Mouse (Mus musculus): ENCODE measurements around the gene Zg16. TPM values are rescaled to one million over a fixed set of nuclear protein-coding genes. Genes with fewer than 3 reads are reported as not detected.

Gene Zg16
- total RNA-seq, 2 experiments from 2014 or later: not detected

DNA sequence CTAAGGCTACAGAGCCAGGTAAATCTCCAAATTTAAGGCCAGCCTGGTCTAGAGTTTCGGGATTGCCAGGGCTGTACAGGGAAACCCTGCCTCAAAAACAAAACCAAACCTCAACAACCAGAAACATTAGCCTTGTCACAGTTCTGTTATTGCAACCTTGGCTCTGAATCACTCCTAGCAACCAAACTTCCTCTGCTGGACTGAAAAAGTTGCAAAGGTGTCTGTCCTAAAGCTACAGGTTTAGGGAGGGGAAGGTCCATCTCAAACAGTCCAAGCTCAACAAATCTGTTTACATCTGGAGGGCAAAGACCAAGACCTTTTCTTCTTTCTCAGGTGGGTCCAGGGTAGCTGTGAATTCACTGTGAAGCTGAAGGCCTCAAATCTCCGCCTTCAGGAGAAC lies 76.1 kb downstream of the Zg16 start:
- no peak overlapping the region for H3K4me3 ChIP-seq
- DNase-seq (ENCODE audit: low spot score in 2 of 2): no peak
- H3K27ac ChIP-seq: peak overlapping the region; percentile 32; the same call in 1 of the 2 replicates
- TF ChIP-seq CTCF (conservative IDR thresholded peaks at IDR 0.05): no peak

DNA sequence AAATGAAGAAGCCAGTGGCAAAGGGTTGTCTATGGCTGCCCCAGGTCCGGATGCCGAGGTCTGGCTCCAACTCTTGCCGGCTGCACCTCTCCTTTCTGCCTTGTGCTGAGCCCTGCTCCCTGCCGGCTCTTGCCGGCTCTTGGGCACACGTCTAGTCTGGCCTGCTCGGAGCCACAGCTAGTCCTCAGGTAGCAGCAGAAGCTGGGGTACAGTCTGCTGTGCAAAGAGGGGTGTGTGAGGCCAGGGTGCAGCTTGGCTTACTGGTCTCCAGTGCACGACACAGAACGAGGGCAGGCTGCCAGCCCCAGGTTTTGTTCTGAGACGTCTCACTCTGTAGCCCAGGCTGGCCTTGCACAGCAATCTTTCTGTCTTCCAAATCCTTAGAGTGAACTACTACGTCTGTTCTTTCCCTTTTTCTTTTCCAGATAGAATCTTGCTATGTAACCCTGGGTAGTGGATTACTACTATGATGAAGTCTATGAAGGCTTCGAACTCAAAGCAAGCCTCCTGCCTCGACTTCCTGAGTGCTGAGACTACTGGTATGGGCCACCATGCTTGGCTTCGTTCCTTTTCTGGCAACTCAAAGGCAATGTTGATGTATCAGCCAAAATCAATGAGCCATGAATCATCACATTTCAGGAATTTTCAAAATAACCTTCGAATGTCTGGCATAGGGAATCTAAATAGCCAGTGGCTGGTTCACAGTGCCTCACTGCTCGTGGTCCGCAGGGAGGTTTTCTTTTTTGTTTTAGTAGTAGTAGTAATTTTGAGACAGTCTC lies 77.6 kb downstream of the Zg16 start:
- TF ChIP-seq CTCF (conservative IDR thresholded peaks at IDR 0.05): no peak
- DNase-seq (ENCODE audit: low spot score in 2 of 2): no peak
- Histone ChIP-seq H3K4me3 (no peak overlapping the region), H3K27ac (peak overlapping the region; percentile 93)

DNA sequence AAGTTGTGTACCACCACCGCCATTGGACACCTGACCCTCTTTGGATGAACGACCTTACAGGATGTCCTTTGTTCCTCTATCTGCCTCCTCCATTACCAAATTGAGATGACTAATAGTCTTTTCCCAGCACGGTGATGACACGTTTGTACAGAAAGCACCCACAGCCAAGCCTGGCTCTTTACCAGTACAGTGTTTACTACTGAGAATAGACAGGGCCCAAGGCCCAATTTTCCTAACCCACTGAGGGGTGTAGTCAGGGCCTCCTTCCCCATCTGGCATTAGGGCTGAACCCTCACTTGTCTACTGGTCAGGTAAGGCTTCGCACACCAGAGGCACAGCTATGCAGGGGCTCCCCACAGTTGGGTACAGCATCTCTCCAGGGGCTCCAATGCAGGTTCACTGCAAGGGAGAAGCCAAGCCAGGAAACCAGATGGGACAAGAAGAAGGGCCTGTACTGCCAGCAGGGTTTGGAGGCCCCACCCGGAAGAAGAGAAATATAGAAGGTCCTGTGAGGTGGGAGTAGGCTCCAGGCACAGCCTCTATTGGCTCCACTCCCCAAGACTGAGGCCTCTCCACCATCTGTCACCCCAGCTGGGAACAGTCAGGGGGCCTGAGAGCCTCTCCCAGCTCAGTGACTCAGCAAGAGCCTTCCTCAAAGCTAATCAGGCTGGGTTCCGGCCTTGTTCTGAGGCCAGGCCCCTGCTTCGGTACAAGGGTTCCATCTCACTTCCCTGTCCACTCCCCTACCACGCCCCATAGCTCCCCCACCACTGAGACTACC lies 78.7 kb downstream of the Zg16 start:
- DNase-seq (ENCODE audit: low spot score in 2 of 2): peak; percentile 85 to 90
- H3K4me3 ChIP-seq: no peak overlapping the region
- no peak for TF ChIP-seq CTCF (conservative IDR thresholded peaks at IDR 0.05)
- peak overlapping the region; percentile 93 for H3K27ac ChIP-seq

DNA sequence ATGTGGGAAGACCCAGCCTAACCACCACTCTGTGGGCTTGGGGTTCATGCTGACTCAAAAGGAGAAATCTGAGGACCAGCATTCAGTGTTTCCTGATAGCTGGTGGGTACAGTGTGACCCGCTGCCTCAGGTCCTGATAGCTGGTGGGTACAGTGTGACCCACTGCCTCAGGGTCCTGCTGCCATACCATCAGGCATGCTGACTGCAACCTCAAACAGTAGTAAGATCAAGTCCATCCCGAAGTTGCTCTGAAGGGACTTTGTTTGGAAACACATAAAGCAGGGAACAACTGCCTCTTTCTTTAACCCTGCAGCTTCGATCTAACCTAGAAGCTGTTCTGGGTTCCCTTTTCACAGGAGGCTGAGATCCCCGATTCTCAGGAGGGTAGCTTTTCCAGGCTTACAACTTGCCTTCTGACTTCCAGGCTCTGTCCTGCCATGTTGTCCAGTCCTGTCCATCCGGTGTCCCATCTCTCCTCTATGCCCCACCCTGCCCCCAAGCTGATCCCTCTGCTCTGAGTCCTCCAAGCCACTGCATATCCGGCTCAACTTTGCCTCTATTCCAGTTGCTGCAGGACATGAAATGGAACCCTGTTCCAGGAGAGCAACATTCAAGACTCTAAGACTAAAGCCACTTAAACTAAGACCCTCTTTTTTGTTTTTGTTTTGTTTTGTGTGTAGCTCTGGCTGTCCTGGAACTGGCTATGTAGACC lies 79.7 kb downstream of the Zg16 start:
- no peak overlapping the region for H3K4me3 ChIP-seq
- TF ChIP-seq CTCF (conservative IDR thresholded peaks at IDR 0.05): no peak
- peak overlapping the region; percentile 93 for H3K27ac ChIP-seq
- no peak for DNase-seq (ENCODE audit: low spot score in 2 of 2)

DNA sequence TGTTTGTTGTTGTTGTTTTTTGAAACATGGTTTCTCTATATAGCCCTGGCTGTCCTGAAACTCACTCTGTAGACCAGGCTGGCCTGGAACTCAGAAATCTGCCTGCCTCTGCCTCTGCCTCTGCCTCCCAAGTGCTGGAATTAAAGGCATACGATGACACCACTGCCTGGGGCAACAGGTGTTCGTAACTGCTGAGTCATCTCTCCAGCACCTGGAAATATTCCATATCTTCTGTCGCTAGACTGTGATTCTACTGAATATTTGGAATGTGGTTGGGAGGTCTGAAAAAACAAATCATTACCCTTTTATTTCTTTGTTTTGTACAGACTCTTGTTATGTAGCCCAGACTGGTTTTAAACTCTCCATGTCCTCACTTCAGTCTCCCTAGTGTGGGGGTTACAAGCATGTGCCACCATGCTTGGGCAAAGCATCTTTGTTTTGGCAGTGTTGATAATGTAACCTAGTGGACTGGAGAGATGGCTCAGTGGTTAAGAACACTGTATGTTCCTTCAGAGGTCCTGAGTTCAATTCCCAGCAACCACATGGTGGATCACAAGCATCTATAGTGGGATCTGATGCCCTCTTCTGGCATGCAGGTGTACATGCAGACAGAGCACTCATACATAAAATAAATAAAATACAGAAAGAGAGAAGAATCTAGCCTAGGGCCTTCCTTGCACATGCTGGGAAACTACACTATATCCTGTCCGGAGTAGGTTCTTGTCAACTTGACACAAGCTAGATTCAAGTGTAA lies 82.8 kb downstream of the Zg16 start:
- TF ChIP-seq CTCF (conservative IDR thresholded peaks at IDR 0.05): peak; percentile 55
- Histone ChIP-seq H3K4me3 (no peak overlapping the region), H3K27ac (no peak overlapping the region)
- no peak for DNase-seq (ENCODE audit: low spot score in 2 of 2)

DNA sequence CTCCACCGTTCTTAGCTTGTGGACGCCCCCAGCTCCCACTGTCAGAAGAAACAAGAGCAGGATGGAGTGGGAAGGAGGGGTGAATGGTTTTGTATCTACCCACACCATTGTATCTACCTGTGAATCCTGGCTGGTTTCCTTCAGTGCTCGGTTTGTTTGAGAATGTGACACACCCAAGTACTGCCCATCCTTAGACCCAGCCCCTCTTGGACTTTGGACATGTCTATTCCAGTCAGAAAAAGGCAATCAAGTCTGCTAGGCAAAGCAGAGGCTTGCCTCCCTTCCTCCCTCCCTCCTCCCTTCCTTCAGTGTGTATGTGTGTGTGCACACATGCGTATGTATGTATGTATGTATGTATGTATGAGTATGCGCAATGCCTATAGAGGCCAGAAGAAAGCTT lies 83.5 kb downstream of the Zg16 start:
- no peak for TF ChIP-seq CTCF (conservative IDR thresholded peaks at IDR 0.05)
- Histone ChIP-seq H3K4me3 (no peak overlapping the region), H3K27ac (no peak overlapping the region)
- DNase-seq (ENCODE audit: low spot score in 2 of 2): no peak

Small RNAs within 50 kb of the gene (microRNA-seq; reads per million reads assigned to microRNA genes)
- 0 reads per million in 2 experiments for gene Gm44343

Other genes starting within 250 kb of the Zg16 start
- 10 to 100 TPM; 19.2 to 20.5 TPM for gene Doc2a, start 239.9 kb downstream of the Zg16 start, total RNA-seq (2021)
- gene Hirip3, start 225.4 kb downstream of the Zg16 start, total RNA-seq (2021): 10 to 100 TPM; 32.2 to 38.5 TPM
- 10 to 100 TPM; 49.2 to 49.4 TPM for gene Ino80e, start 225.0 kb downstream of the Zg16 start, total RNA-seq (2021)
- 100 to 1,000 TPM; 154 to 163 TPM for gene Taok2, start 202.6 kb downstream of the Zg16 start, total RNA-seq (2021)
- 10 to 100 TPM; 21.4 to 23.3 TPM for gene Tmem219, start 164.4 kb downstream of the Zg16 start, total RNA-seq (2021)
- gene Kctd13, start 158.4 kb downstream of the Zg16 start, total RNA-seq (2021): 100 to 1,000 TPM; 164 to 166 TPM
- gene Asphd1, start 137.7 kb downstream of the Zg16 start, total RNA-seq (2021): 10 to 100 TPM; 31.7 to 36.1 TPM
- gene Sez6l2, start 136.8 kb downstream of the Zg16 start, total RNA-seq (2021): 100 to 1,000 TPM; 439 to 458 TPM
- gene Cdipt, start 111.4 kb downstream of the Zg16 start, total RNA-seq (2021): 100 to 1,000 TPM; 155 to 167 TPM
- not detected for gene Cdiptos, start 111.2 kb downstream of the Zg16 start, total RNA-seq (2021)
- 10 to 100 TPM in 1 of 2 experiments, 1 to 10 TPM in 1; 8.0 to 10.1 TPM for gene Mvp, start 72.7 kb downstream of the Zg16 start, total RNA-seq (2021)
- gene Pagr1b, start 70.8 kb downstream of the Zg16 start, total RNA-seq (2021): under 1 TPM in 1 of 2 experiments, not detected in 1; 0.90 TPM
- 10 to 100 TPM; 17.4 to 43.4 TPM for gene Pagr1a, start 70.0 kb downstream of the Zg16 start, total RNA-seq (2021)
- gene Gm42742, start 66.2 kb downstream of the Zg16 start, total RNA-seq (2021): 10 to 100 TPM; 53.6 to 62.4 TPM
- 100 to 1,000 TPM; 243 to 275 TPM for gene Prrt2, start 66.1 kb downstream of the Zg16 start, total RNA-seq (2021)
- gene Maz, start 60.3 kb downstream of the Zg16 start, total RNA-seq (2021): 100 to 1,000 TPM; 242 to 258 TPM
- 1 to 10 TPM; 4.1 to 9.9 TPM for gene Kif22, start 44.9 kb downstream of the Zg16 start, total RNA-seq (2021)
- 1 to 10 TPM; 1.0 to 2.0 TPM for gene AI467606, start 4.0 kb upstream of the Zg16 start, total RNA-seq (2021)
- gene Qprt, start 34.9 kb upstream of the Zg16 start, total RNA-seq (2021): not detected
- under 1 TPM; 0.64 to 0.72 TPM for gene Spn, start 50.5 kb upstream of the Zg16 start, total RNA-seq (2021)
- 10 to 100 TPM; 88.4 to 97.0 TPM for gene Cd2bp2, start 108.7 kb upstream of the Zg16 start, total RNA-seq (2021)
- 100 to 1,000 TPM; 102 to 120 TPM for gene Tbc1d10b, start 121.1 kb upstream of the Zg16 start, total RNA-seq (2021)
- gene Mylpf, start 121.6 kb upstream of the Zg16 start, total RNA-seq (2021): 1 to 10 TPM; 1.3 to 1.9 TPM
- gene Zfp553, start 145.7 kb upstream of the Zg16 start, total RNA-seq (2021): 10 to 100 TPM; 18.6 to 21.7 TPM
- gene Sept1, start 145.8 kb upstream of the Zg16 start, total RNA-seq (2021): 1 to 10 TPM; 5.0 to 6.3 TPM
- 10 to 100 TPM; 68.3 to 69.2 TPM for gene Zfp771, start 156.9 kb upstream of the Zg16 start, total RNA-seq (2021)
- gene Dctpp1, start 173.4 kb upstream of the Zg16 start, total RNA-seq (2021): 10 to 100 TPM; 18.3 to 23.8 TPM
- gene Sephs2, start 186.7 kb upstream of the Zg16 start, total RNA-seq (2021): 10 to 100 TPM; 40.0 to 46.7 TPM
- gene Itgal, start 208.9 kb upstream of the Zg16 start, total RNA-seq (2021): under 1 TPM; 0.20 to 0.36 TPM

Measured in layer of hippocampus, adult 2 months (tissue).